Mouse (Mus musculus): ENCODE results near the gene Fars2. TPM values are rescaled to one million over a fixed set of nuclear protein-coding genes. Genes with fewer than 3 reads are reported as not detected.

The Fars2 gene
- polyA plus RNA-seq, 1 experiment from 2014 or later, result 22.3 TPM

GRCm38 (mm10) chr13:36366304-36366703 is 249.1 kb downstream of the Fars2 start:
- ATAC-seq (ENCODE audit: insufficient read depth, low FRiP score, low TSS enrichment) (no peak), DNase-seq (ENCODE audit: low spot score) (no peak)
- Histone ChIP-seq H3K9ac (ENCODE audit: low read length) (no peak overlapping the region), H3K4me1 (ENCODE audit: control insufficient read depth, insufficient read depth, low read length) (no peaks in the 10 kb centered on the region), H3K9me3 (ENCODE audit: control insufficient read depth, low read length) (no peaks in the 10 kb centered on the region), H3K27me3 (ENCODE audit: control insufficient read depth, insufficient read depth, low read length) (no peaks in the 10 kb centered on the region), H3K27ac (ENCODE audit: low read depth, low read length) (no peak overlapping the region), H3K36me3 (ENCODE audit: control insufficient read depth, insufficient read depth, low read length) (no peaks in the 10 kb centered on the region), H3K4me3 (ENCODE audit: low read depth, low read length) (no peak overlapping the region), H3K4me2 (ENCODE audit: low read depth) (no peak overlapping the region)
- 91% methylated on average over 6 of the region's 6 CpGs for WGBS

GRCm38 (mm10) chr13:36367712-36368491 is 250.7 kb downstream of the Fars2 start:
- Histone ChIP-seq H3K9ac (ENCODE audit: low read length) (no peak overlapping the region), H3K9me3 (ENCODE audit: control insufficient read depth, low read length) (no peaks in the 10 kb centered on the region), H3K4me3 (ENCODE audit: low read depth, low read length) (no peak overlapping the region), H3K36me3 (ENCODE audit: control insufficient read depth, insufficient read depth, low read length) (no peaks in the 10 kb centered on the region), H3K27me3 (ENCODE audit: control insufficient read depth, insufficient read depth, low read length) (no peaks in the 10 kb centered on the region), H3K4me2 (ENCODE audit: low read depth) (no peak overlapping the region), H3K4me1 (ENCODE audit: control insufficient read depth, insufficient read depth, low read length) (no peaks in the 10 kb centered on the region), H3K27ac (ENCODE audit: low read depth, low read length) (no peak overlapping the region)
- ATAC-seq (ENCODE audit: insufficient read depth, low FRiP score, low TSS enrichment) (no peak), DNase-seq (ENCODE audit: low spot score) (no peak)

- Histone ChIP-seq H3K4me1 (ENCODE audit: control insufficient read depth, insufficient read depth, low read length) (no peaks in the 10 kb centered on the region), H3K27ac (ENCODE audit: low read depth, low read length) (no peak overlapping the region), H3K27me3 (ENCODE audit: control insufficient read depth, insufficient read depth, low read length) (no peaks in the 10 kb centered on the region), H3K9me3 (ENCODE audit: control insufficient read depth, low read length) (no peaks in the 10 kb centered on the region), H3K9ac (ENCODE audit: low read length) (no peak overlapping the region), H3K36me3 (ENCODE audit: control insufficient read depth, insufficient read depth, low read length) (no peaks in the 10 kb centered on the region), H3K4me2 (ENCODE audit: low read depth) (no peak overlapping the region), H3K4me3 (ENCODE audit: low read depth, low read length) (no peak overlapping the region)
- ATAC-seq (ENCODE audit: insufficient read depth, low FRiP score, low TSS enrichment) (no peak), DNase-seq (ENCODE audit: low spot score) (no peak)
- 56% methylated on average over 3 of the region's 3 CpGs for WGBS
These were observed 251.6 kb downstream of the Fars2 start for GRCm38 (mm10) chr13:36368799-36369198.

GRCm38 (mm10) chr13:36369400-36369799 is 252.2 kb downstream of the Fars2 start:
- Histone ChIP-seq H3K4me3 (ENCODE audit: low read depth, low read length) (no peak overlapping the region), H3K9ac (ENCODE audit: low read length) (no peak overlapping the region), H3K4me2 (ENCODE audit: low read depth) (no peak overlapping the region), H3K36me3 (ENCODE audit: control insufficient read depth, insufficient read depth, low read length) (no peaks in the 10 kb centered on the region), H3K9me3 (ENCODE audit: control insufficient read depth, low read length) (no peaks in the 10 kb centered on the region), H3K27me3 (ENCODE audit: control insufficient read depth, insufficient read depth, low read length) (no peaks in the 10 kb centered on the region), H3K4me1 (ENCODE audit: control insufficient read depth, insufficient read depth, low read length) (no peaks in the 10 kb centered on the region), H3K27ac (ENCODE audit: low read depth, low read length) (no peak overlapping the region)
- no peak for ATAC-seq (ENCODE audit: insufficient read depth, low FRiP score, low TSS enrichment)
- 86% methylated on average over 11 of the region's 11 CpGs for whole genome bisulfite sequencing
- no peak for DNase-seq (ENCODE audit: low spot score)

GRCm38 (mm10) chr13:36383236-36383635 is 266.0 kb downstream of the Fars2 start:
- Histone ChIP-seq H3K9ac (ENCODE audit: low read length) (no peak overlapping the region), H3K4me1 (ENCODE audit: control insufficient read depth, insufficient read depth, low read length) (no peaks in the 10 kb centered on the region), H3K4me3 (ENCODE audit: low read depth, low read length) (no peak overlapping the region), H3K9me3 (ENCODE audit: control insufficient read depth, low read length) (no peaks in the 10 kb centered on the region), H3K36me3 (ENCODE audit: control insufficient read depth, insufficient read depth, low read length) (no peaks in the 10 kb centered on the region), H3K27me3 (ENCODE audit: control insufficient read depth, insufficient read depth, low read length) (no peaks in the 10 kb centered on the region), H3K27ac (ENCODE audit: low read depth, low read length) (no peak overlapping the region), H3K4me2 (ENCODE audit: low read depth) (no peak overlapping the region)
- ATAC-seq (ENCODE audit: insufficient read depth, low FRiP score, low TSS enrichment), result no peak
- DNase-seq (ENCODE audit: low spot score), result no peak
- 78% methylated on average over 2 of the region's 2 CpGs for WGBS

DNA sequence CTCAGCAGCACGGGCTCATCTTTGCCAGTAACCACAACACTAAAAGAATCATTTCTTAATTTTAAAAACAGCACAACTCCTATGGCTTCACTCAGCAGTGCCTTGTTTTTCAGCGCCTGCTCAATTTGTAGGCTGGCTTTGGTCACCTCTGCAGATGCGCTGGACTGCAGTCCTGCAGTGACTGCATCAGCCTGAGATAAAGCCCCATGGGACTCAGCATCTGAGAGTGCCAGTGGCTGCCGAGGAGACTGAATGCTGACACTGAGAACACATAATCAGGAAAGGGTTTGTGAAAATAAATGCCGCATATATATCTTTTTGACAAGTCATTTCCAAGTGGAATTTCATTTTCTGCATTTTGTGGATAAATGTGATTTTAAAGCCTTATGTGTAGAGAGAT is 268.9 kb downstream of the Fars2 start:
- no peaks in the 10 kb centered on the region for H3K4me1 ChIP-seq (ENCODE audit: control insufficient read depth, insufficient read depth, low read length)
- ATAC-seq (ENCODE audit: insufficient read depth, low FRiP score, low TSS enrichment) (no peak), DNase-seq (ENCODE audit: low spot score) (no peak)
- H3K27ac ChIP-seq (ENCODE audit: low read depth, low read length), result no peak overlapping the region
- no peak overlapping the region for H3K4me3 ChIP-seq (ENCODE audit: low read depth, low read length)
- no peaks in the 10 kb centered on the region for H3K36me3 ChIP-seq (ENCODE audit: control insufficient read depth, insufficient read depth, low read length)
- 75% methylated on average over 5 of the region's 5 CpGs for WGBS
- no peak overlapping the region for H3K4me2 ChIP-seq (ENCODE audit: low read depth)
- no peaks in the 10 kb centered on the region for H3K27me3 ChIP-seq (ENCODE audit: control insufficient read depth, insufficient read depth, low read length)
- no peaks in the 10 kb centered on the region for H3K9me3 ChIP-seq (ENCODE audit: control insufficient read depth, low read length)
- H3K9ac ChIP-seq (ENCODE audit: low read length), result no peak overlapping the region

- DNase-seq (ENCODE audit: low spot score) (no peak), ATAC-seq (ENCODE audit: insufficient read depth, low FRiP score, low TSS enrichment) (no peak)
- Histone ChIP-seq H3K4me1 (ENCODE audit: control insufficient read depth, insufficient read depth, low read length) (no peaks in the 10 kb centered on the region), H3K4me3 (ENCODE audit: low read depth, low read length) (no peak overlapping the region), H3K27me3 (ENCODE audit: control insufficient read depth, insufficient read depth, low read length) (no peaks in the 10 kb centered on the region), H3K36me3 (ENCODE audit: control insufficient read depth, insufficient read depth, low read length) (no peaks in the 10 kb centered on the region), H3K4me2 (ENCODE audit: low read depth) (no peak overlapping the region), H3K9me3 (ENCODE audit: control insufficient read depth, low read length) (no peaks in the 10 kb centered on the region), H3K9ac (ENCODE audit: low read length) (no peak overlapping the region), H3K27ac (ENCODE audit: low read depth, low read length) (no peak overlapping the region)
- 91% methylated on average over 7 of the region's 7 CpGs for WGBS
These were observed 274.7 kb downstream of the Fars2 start for GRCm38 (mm10) chr13:36391936-36392335.

DNA sequence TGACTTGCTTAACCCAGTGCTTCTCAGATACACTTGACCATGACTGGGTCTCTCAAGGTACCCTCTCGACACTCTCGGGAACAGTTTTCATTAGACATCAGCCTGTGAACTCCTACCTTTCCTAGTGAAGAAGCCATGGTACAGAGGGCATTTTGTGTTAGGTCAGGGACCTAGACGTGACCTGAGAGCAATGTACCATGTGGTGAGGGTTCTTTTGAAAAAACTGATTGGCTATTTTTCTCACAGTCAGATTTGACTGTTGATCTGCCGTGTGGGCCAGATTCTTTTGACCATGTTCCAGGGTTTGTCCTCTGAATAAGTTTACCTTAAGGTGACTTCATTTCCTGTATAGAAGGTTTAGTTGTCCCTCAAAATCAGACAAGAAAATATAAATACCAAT is 275.5 kb downstream of the Fars2 start:
- 87% methylated on average over 4 of the region's 4 CpGs for WGBS

DNA sequence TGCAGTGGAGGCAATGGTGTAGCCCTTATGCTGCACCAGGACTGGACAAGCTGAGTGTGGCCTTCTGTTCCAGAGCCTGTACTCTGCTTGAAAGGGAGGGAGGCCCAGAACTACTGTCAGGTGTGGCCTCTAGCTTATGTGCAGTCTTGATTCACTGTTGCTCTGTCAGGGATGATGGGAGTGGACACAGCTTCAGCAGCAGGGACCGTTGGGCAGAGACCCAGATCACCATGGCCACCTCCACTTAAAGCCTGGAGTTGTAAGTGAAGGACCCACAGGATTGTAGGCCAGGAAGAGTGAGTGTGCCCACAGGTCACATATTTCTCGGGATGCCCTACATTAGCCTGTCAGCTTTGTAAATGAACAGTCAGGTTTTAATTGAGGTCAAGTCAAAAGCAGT is 283.8 kb downstream of the Fars2 start:
- Histone ChIP-seq H3K4me3 (ENCODE audit: low read depth, low read length) (no peak overlapping the region), H3K36me3 (ENCODE audit: control insufficient read depth, insufficient read depth, low read length) (no peaks in the 10 kb centered on the region), H3K9me3 (ENCODE audit: control insufficient read depth, low read length) (no peaks in the 10 kb centered on the region), H3K4me2 (ENCODE audit: low read depth) (no peak overlapping the region), H3K27me3 (ENCODE audit: control insufficient read depth, insufficient read depth, low read length) (no peaks in the 10 kb centered on the region), H3K27ac (ENCODE audit: low read depth, low read length) (no peak overlapping the region), H3K4me1 (ENCODE audit: control insufficient read depth, insufficient read depth, low read length) (no peaks in the 10 kb centered on the region), H3K9ac (ENCODE audit: low read length) (no peak overlapping the region)
- ATAC-seq (ENCODE audit: insufficient read depth, low FRiP score, low TSS enrichment) (no peak), DNase-seq (ENCODE audit: low spot score) (no peak)
- 93% methylated on average over 2 of the region's 2 CpGs for WGBS

More for the DNA sequence above, 275.5 kb downstream of the Fars2 start:
- no peak for ATAC-seq (ENCODE audit: insufficient read depth, low FRiP score, low TSS enrichment)
- H3K4me3 ChIP-seq (ENCODE audit: low read depth, low read length), result no peak overlapping the region
- no peaks in the 10 kb centered on the region for H3K4me1 ChIP-seq (ENCODE audit: control insufficient read depth, insufficient read depth, low read length)
- no peaks in the 10 kb centered on the region for H3K27me3 ChIP-seq (ENCODE audit: control insufficient read depth, insufficient read depth, low read length)
- H3K27ac ChIP-seq (ENCODE audit: low read depth, low read length), result no peak overlapping the region
- no peak for DNase-seq (ENCODE audit: low spot score)
- no peaks in the 10 kb centered on the region for H3K9me3 ChIP-seq (ENCODE audit: control insufficient read depth, low read length)
- H3K4me2 ChIP-seq (ENCODE audit: low read depth), result no peak overlapping the region
- H3K9ac ChIP-seq (ENCODE audit: low read length), result no peak overlapping the region
- no peaks in the 10 kb centered on the region for H3K36me3 ChIP-seq (ENCODE audit: control insufficient read depth, insufficient read depth, low read length)

All from neural tube, embryonic 11.5 days (tissue).